Mouse (Mus musculus): Measurements from ENCODE around the gene Acss1.

GRCm38 (mm10) chr2:150627140-150627539 is 41.2 kb downstream of the Acss1 start:
- TF ChIP-seq CTCF (conservative IDR thresholded peaks at IDR 0.05; ENCODE audit: low read length), result no peak
- TF ChIP-seq NANOG (IDR thresholded peaks at IDR 0.05; ENCODE audit: borderline replicate concordance, low read length), result no peak
- no peak for TF ChIP-seq POU5F1 (IDR thresholded peaks at IDR 0.05; ENCODE audit: borderline replicate concordance, low read length)

All from E14TG2a.4 (cell line).